Mouse (Mus musculus) embryo, embryonic 9.5 days (tissue): ENCODE data around the gene Lrrc25.
"Not testable (repeated sequence)": the region's sequence is repeated elsewhere in the genome, so short reads cannot be mapped to it uniquely, and the experiment has no call there.

Experiments used
- DNase-seq: peaks from one replicate; pipeline ENCODE4 v3.0.0-alpha.2; 2017; ENCODE audit errors: extremely low spot score

The Lrrc25 gene

GRCm38 (mm10) chr8:70615894-70616293, at the start of gene Lrrc25:
Lrrc25 (plus strand) TSS chr8:70616155.
- DNase-seq: no peak

GRCm38 (mm10) chr8:70570360-70570759, 45.6 kb upstream of the Lrrc25 start:
- DNase-seq: no peak

GRCm38 (mm10) chr8:70570990-70571389, 45.0 kb upstream of the Lrrc25 start:
- no peak for DNase-seq

GRCm38 (mm10) chr8:70574302-70574701, 41.7 kb upstream of the Lrrc25 start:
- DNase-seq: no peak

GRCm38 (mm10) chr8:70574915-70575314, 41.0 kb upstream of the Lrrc25 start:
- no peak for DNase-seq

- DNase-seq: no peak
These were observed 38.7 kb upstream of the Lrrc25 start for GRCm38 (mm10) chr8:70577207-70577606.

- no peak for DNase-seq
These were observed 32.2 kb upstream of the Lrrc25 start for GRCm38 (mm10) chr8:70583476-70584387.

GRCm38 (mm10) chr8:70584606-70585257, 31.2 kb upstream of the Lrrc25 start:
- no peak for DNase-seq

- DNase-seq: peak; percentile 36
These were observed 30.7 kb upstream of the Lrrc25 start for GRCm38 (mm10) chr8:70585258-70585652.

GRCm38 (mm10) chr8:70587955-70588354, 28.0 kb upstream of the Lrrc25 start:
- not testable (repeated sequence) for DNase-seq

GRCm38 (mm10) chr8:70591569-70591968, 24.4 kb upstream of the Lrrc25 start:
- no peak for DNase-seq

GRCm38 (mm10) chr8:70593173-70593572, 22.8 kb upstream of the Lrrc25 start:
- no peak for DNase-seq

- DNase-seq: peak; percentile 95
These were observed 21.9 kb upstream of the Lrrc25 start, which contains the start of gene Isyna1 for GRCm38 (mm10) chr8:70593961-70594609. Isyna1 (plus strand) TSS chr8:70594373.

- peak; percentile 53 for DNase-seq
These were observed 21.1 kb upstream of the Lrrc25 start for GRCm38 (mm10) chr8:70594621-70595564.

GRCm38 (mm10) chr8:70595811-70596210, 20.1 kb upstream of the Lrrc25 start:
- no peak for DNase-seq

GRCm38 (mm10) chr8:70596216-70596615, 19.7 kb upstream of the Lrrc25 start:
- no peak for DNase-seq

- DNase-seq: no peak
These were observed 19.1 kb upstream of the Lrrc25 start for GRCm38 (mm10) chr8:70596775-70597416.

GRCm38 (mm10) chr8:70597417-70598272, 18.3 kb upstream of the Lrrc25 start:
- DNase-seq: peak; percentile 47

- DNase-seq: peak; percentile 89
These were observed 17.7 kb upstream of the Lrrc25 start for GRCm38 (mm10) chr8:70598283-70598682.

- no peak for DNase-seq
These were observed 17.2 kb upstream of the Lrrc25 start for GRCm38 (mm10) chr8:70598722-70599121.
